Mouse (Mus musculus) cerebellum, postnatal 10 days (tissue): Measurements from ENCODE around the gene Zscan10.

ENCODE experiments used
- DNase-seq, 2 experiments: peaks; one replicate each; pipeline ENCODE4 v3.0.0; 2021; ENCODE audit warnings: mixed read lengths in 2 of 2

Gene Zscan10

GRCm38 (mm10) chr17:23600641-23601622 lies at the start of gene Zscan10:
Zscan10 (plus strand) TSS chr17:23600856.
- DNase-seq: no peak

GRCm38 (mm10) chr17:23550856-23551255 lies 49.8 kb upstream of the Zscan10 start:
- peak; percentile 41 to 42 for DNase-seq

GRCm38 (mm10) chr17:23551416-23551815 lies 49.2 kb upstream of the Zscan10 start:
- peak in 1 of 2 experiments; percentile 49 for DNase-seq

GRCm38 (mm10) chr17:23551963-23552362 lies 48.7 kb upstream of the Zscan10 start:
- no peak for DNase-seq

DNA sequence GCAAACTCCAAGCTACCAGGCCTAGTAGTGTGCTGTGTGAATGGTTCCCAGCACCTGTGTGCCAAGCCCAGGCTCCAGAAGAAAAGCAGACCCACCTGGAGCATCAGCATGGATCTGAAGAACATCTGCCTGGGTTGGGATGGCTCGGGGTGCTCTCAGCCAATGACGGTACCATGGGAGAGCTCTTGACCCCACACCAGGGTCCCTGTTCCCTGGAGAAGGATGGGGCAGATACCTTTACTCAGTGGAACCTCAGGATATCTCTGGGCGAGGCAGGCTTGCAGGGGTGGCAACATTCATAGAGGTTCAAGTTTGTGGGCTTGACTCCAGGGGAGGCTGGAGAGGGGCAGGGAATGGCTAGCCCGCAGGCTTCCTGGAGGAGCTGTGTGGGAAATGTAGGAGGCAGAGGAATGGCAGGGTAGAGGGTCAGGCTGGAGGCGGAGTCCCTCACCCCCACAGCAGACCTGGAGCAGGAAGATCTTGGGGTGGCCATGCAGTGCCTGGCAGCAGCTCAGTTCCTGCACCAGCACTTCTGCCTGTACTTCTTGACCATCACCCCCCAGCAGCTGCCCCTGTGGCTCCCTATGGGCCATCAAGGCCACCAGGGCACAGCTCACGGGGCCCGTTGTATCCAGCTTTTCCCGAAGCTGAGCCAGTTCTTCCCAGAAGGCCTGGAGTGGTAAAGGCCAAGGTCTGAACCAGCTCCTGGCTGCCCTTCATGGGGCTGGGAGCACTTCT lies 47.6 kb upstream of the Zscan10 start:
- no peak for DNase-seq

DNA sequence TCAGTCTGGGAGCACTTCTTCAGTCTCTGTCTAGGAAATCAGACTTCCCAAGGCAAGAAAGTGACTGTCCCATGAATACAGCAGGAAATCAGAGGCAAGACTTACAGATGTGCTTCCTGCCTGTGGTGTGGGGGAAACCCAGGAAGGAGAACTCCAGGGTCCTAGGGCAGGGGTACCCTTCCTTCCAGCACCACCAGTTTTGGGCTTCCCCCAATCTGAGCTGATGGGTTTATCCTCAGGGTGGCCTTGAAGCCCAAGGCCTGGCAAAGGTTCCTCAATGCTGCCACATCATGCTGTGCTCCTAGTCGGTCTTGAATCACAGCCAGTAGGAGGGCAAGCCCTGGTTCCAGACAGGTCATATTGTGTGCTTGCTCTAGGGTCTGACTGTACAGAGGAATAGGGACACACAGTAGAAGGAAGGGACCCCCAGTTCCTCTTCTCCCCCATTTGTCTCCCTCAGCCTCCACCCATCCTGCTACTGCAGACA lies 47.0 kb upstream of the Zscan10 start:
- DNase-seq: no peak

DNA sequence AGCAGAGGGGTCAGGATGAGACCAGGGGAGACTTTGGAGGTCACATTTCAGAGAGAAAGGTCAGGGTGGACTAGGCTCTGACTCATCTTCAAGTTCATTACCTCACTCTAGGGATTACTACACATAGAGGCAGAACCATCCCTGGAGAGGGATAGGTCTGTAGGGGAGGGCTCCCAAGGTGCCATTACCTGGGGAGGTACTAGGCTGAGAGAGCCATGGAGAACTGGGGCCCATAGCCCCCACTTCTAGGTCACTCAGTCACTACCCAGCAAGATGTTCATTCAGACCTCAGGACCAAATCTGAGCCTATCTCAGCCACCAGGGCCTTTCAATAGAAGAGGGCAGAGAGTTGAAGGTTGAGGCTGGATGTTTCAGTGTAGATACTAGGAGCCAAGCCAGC lies 46.3 kb upstream of the Zscan10 start:
- no peak for DNase-seq

- DNase-seq: no peak
These were observed 45.3 kb upstream of the Zscan10 start for GRCm38 (mm10) chr17:23555243-23555916.

DNA sequence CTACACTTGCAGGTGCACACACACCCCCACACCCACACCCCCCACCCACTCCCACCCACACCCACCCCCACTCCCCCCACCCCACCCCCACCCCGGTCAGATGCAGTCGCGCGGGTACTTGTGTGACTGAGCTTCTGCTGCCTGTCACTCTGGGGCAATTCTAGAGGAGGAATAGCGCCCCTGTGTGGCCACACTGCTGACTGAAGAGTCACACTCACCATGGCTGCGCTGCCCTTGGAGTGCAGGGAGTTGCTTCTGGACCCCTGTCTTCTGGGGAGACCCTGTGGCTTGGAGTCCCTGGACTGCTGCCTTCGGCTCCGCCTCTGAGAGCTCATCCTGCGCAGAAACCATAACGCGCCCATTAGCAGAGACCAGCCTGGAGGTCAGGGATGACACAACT lies 40.9 kb upstream of the Zscan10 start:
- DNase-seq: peak; percentile 62 to 73

DNA sequence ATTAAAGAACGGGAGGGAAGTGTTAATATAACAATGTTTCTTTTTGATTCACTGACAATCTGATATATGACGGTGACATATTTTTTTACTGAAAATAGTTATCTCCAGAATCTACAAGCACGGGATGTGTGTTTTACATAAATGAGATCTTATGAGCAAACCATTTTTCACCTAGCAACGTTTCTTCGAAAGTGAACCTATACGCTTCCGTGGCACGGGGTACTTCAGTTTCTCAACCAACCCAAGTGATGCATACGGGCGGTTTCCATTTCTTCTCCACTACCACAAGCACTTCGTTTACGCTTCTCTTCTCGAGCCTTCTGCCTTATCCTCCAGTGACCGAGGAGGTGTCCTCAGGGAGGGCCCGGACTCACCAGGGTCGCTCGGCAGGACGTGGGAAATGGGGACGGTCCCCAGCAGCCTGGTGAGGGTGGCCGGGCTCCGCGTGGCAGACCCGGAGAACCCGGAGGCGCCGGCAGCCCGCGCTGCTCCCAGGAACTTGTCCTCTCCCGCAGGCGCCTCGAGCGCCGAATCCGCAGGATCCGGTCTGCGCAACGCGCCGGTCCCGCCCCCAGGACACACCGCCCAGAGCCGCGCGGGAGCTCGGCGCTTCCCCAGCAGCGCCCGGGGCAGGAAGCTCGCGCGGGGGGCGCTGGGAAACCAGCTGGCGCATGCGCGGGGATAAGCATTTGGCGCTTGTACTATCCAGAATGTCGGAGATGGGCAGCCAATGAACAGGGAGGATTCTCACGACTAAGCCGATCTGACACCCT lies 36.9 kb upstream of the Zscan10 start, which contains the start of gene Zfp213:
Zfp213 (minus strand) TSS at position 644 of the 773 bp plus-strand sequence.
- DNase-seq: peak; percentile 96 to 97

DNA sequence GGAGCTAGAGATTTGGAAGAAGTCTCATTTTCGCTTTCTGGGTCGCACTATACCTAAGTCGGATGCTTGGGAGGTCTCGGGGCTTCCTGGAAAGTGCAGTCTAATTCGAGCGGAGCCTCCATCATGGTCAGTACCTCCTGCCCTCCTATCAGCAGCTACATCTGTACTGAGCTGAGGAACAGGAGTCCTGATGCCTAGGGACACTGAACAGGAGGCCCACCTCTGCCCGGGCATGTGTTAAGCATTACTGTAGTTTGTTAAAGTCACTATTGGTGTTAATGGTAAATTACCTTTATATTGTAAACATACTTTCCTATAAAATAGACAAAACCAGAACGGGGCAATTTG lies 36.3 kb upstream of the Zscan10 start:
- no peak for DNase-seq

DNA sequence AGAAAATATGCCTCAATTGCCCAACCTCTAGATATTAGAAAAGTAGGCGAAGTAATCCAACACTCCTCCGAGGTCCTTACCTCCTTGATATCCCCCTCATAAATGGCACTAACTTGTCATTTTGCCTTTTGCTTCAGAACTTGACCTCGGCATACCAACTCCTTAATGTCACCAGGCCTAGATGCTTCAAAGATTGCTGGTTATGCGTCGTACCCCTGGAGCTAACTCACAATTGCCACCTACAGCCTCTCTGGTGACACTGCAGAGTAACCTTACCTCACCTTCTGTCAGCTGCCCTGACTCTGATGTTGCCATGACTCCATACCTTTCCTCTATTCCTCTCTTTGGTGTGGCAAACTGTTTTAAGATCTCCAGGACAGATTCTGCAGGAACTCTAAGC lies 33.9 kb upstream of the Zscan10 start:
- peak in 1 of 2 experiments; percentile 37 for DNase-seq

GRCm38 (mm10) chr17:23568370-23568769 lies 32.3 kb upstream of the Zscan10 start:
- DNase-seq: peak; percentile 44 to 48

GRCm38 (mm10) chr17:23570017-23570416 lies 30.6 kb upstream of the Zscan10 start:
- DNase-seq: peak; percentile 69 to 71

- peak; percentile 56 to 62 for DNase-seq
These were observed 29.6 kb upstream of the Zscan10 start for GRCm38 (mm10) chr17:23571084-23571483.

GRCm38 (mm10) chr17:23572059-23572458 lies 28.6 kb upstream of the Zscan10 start:
- no peak for DNase-seq

- no peak for DNase-seq
These were observed 26.5 kb upstream of the Zscan10 start for GRCm38 (mm10) chr17:23574130-23574529.

DNA sequence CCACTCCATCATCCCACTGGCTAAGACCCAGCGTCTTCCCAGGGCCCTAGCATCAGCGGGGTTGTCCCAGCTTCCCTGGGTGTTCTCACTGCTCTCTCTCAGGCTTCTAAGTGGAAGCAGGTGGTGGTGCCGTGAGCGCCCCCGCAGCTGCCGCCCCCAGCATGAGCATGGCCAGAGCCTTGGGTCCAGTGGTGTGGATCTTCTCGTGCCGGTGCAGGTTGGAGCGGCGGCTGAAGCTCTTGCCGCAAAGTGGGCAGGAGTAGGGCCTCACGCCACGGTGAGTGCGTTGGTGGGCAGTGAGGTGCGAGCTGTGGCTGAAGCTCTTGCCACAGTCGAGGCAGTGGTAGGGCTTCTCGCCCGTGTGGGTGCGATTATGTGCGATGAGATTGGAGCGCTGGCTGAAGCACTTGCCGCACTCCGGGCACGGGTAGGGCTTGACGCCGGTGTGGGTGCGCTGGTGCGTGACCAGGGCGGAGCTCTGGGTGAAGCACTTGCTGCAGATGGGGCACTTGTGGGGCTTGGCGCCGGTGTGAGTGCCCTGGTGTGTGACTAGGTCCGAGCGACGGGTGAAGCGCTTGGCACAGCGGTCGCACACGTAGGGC lies 24.6 kb upstream of the Zscan10 start:
- DNase-seq: no peak

- DNase-seq: no peak
These were observed 15.9 kb upstream of the Zscan10 start for GRCm38 (mm10) chr17:23584786-23585185.

- DNase-seq: peak; percentile 88
These were observed 14.8 kb upstream of the Zscan10 start for GRCm38 (mm10) chr17:23585721-23586491.

DNA sequence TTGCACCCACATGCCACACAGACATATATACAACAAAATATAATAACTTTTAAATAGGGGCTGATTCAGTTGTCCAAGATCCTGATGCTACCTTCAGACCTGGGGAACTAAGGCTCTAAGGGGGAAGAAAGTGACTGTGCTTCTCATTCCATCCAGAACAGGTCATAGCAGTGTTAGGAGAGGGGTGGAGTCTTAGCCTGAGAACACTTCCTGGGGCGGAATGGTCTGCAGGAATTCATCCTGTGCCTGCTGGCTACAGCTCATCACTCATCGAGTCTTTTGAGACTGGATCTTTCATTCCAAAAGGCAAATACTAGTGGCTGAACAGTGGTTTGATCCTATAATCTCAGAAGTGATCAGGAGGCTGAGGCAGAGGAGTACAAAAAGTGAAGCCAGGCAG lies 13.4 kb upstream of the Zscan10 start:
- no peak for DNase-seq
